Mouse (Mus musculus): Measurements from ENCODE around the gene Ptpdc1.

Ptpdc1 gene

DNA sequence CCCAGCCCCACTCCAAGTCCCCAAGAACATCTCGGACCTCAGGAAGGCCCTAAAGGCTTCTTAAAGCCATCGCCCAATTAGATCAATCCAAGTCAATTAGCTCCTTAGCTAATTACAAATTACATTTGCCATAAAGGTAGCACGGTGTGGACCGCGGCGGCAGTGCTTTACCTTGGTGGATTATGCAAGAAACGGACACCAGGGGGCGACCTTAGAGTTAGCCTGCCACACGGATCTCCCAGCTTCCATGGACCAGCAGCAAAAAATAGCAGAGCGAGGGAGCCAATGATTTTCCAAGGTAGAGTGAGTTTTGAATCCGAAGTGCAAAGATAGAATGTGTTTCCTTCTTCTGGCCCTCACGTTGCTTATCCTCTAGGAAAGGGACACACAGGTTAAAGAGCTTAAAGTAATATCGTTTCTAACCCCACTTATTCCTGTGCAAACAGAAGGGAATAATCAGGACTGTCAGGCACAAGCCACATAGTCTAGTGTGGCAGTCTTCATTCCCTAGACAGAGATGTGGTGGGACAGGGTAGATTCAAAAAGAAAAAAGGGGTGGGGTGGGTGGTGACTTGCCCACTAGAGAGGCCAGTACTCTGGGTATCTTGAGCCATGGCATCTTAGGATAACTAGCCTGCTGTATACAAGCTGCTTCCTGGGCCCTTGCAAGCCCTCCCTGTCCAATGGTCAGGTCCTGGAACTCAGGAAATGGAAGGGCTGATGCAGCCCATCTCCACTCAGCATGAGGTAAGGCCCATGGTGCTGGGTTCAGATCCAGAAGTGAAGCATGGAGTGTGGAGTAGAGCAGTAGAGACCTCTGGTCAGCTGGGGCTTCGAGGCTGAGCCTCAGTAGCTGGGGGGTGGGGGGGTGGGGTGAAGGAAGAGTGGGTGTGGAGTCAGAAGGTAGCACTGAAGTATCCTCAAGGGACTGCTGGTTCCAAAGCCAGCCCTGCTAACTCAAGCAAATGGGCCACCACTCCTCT, 28.6 kb upstream of the Ptpdc1 start:
- peak; percentile 58 for DNase-seq

DNA sequence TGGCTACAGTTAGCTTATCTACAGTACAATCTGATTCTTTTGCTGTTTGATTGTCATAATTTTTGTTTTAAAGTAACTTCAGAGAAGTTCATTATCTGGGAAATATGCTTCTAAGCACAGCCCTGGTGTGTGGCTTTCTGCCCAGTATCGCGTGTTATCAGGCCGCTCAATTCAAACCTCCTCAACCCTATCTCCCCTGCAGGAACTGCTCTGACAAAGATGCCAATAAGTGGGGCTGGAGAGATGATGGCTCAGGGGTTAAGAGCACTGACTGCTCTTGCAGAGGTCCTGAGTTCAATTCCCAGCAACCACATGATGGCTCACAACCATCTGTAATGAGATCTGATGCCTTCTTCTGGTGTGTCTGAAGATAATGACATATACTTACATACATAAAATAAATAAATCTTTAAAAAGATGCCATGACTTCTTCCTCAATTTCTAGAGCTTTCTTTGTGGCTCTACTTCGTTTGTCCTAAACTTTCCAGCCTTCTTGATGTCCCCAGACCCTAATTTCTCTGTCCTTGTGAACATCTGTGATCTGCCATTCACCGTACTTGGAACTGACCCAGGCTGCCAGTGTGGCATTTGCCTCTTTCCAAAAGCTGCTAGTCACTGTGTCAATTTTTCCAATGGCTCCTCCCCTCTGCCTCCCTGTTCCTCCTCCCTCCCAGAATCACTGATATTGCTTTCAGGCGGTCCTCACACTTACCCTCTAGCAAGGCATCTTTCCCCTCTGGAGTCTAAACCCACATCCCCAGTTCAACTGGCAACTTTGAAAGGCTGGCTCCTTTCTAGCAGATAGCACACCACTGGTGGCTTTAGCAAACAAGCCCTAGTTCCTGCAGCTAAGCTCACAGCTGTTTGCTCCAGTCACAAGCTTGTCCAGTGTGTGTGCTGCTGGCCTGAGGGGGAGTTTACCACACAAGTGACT, 25.9 kb upstream of the Ptpdc1 start:
- no peak for DNase-seq

DNA sequence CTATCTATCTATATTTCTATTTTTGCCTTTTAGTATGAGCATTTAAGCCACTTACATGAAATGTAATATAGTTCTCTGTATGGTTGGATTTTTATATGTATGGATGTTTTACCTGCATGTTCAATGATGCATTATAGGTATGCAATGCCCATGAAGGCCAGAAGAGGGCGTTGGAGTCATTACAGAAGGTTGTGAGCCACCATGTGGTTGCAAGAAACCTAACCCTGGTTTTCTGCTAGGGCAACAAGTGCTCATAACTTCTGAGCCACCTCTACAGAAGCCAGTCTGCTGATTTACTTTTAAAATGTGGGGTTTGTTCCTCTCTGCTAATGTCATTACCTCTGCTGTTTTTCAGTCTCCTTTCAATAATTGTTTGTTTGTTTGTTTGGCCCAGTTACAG, 25.2 kb upstream of the Ptpdc1 start:
- peak; percentile 23 for DNase-seq

DNA sequence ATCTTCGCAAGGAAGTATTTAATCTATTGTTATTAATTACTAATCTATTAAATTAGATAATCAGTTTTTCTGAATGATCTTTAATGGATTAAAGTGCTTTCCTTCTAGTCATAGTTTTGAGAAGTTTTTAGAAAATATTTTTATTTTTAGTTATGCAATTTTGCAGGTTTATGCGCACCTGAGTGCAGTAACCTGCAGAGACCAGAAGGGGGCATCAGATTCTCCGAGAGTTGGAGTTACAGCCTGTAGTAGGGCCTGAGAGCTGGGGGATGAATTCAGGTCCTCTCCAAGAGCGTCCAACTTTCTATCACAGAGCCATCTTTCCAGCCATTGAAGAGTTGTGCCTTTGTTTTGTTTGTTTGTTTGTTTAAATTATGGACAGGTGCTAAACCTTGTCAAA, 21.2 kb upstream of the Ptpdc1 start:
- no peak for DNase-seq

DNA sequence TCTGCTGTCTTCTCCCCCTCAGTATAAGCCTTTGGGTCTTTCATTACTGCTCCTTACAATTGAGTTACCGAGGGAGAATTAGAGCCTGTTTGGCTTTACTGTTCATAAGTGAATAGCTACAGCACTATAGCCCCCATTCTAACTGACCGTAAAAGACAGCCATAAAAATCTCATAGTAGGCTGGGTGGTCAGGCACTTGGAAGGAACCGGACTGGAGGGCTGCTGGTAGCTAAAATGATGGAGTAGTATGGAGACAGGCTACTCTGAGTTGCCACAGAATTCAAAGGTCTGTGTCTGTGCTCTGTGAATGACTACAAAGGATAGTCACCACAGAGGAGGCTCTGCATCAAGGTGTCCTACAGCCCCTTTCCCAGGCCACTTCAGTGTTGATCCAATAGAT, 18.5 kb upstream of the Ptpdc1 start:
- DNase-seq, result no peak

DNA sequence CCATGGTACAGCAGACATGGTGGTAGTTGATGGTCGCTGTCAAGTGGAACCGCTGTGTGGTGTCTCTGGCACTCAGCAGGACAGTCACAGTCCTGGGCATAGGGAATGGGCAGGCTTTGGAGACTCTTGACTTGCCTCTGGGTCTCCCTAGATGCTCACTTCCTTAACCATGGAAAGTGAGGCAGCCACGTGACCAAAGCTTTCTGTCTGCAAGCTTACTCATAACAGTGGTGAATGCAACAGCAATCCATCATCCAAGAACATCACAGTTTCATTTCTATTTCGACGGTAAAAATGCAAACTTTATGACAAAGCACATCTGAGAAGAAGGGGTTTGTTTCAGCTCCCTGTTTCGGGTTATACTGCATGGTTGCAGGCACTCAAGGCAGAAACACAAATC, 17.6 kb upstream of the Ptpdc1 start:
- DNase-seq, result no peak

DNA sequence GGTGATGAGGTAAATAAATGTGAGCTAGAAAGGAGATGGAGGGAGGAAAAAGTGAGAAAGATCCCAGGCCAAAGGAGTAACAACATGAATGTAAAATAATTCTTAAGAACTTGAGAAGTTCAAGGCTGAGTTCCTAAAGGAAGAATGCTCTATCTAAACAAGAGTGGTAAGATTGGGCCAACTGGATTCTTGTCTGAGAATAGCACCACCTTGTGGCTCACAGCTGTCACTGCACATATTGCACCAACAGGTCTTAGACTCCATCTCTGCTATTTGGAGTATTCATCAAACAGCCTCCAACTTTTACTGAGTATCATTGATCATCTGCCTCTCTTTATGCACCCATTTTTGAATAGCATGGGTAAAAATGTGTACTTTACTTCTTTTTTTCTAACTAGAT, 14.1 kb upstream of the Ptpdc1 start:
- DNase-seq, result peak; percentile 52

DNA sequence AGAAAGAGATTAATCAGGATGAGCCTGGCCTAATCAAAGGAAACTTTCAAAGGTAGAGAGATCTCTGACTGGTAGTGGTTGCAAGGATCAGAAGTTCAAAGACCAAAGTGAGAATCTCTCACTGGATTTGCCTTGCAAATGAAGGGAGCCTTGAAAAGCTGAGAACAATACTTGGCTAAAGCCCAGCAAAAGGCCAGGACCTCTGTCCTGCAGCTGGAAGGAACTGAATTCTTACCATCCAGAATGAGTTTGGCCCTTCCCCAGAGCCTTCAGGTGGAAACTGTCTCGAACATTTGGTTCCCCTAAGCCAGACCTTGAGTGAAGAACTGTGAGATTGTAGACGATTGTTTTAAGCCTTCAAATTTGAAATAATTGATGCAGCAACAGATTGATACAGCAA, 12.2 kb upstream of the Ptpdc1 start:
- DNase-seq, result no peak

DNA sequence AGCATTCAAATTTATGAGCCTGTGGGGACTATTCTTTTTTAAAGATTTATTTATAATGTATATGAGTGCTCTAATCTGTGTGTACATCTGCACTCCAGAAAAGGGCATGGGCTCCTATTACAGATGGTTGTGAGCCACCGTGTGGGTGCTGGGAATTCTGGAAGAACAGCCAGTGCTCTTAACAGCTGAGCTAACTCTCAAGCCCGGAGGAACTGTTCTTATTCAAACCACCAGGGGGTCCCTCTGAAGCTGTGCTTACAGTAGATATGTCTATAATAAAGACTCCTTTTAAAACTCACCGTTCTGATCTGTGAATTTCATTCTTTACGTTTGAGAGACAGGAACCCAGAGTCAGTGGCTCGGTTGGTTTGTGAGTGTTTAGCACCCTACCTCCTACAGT, 6.2 kb upstream of the Ptpdc1 start:
- no peak for DNase-seq

DNA sequence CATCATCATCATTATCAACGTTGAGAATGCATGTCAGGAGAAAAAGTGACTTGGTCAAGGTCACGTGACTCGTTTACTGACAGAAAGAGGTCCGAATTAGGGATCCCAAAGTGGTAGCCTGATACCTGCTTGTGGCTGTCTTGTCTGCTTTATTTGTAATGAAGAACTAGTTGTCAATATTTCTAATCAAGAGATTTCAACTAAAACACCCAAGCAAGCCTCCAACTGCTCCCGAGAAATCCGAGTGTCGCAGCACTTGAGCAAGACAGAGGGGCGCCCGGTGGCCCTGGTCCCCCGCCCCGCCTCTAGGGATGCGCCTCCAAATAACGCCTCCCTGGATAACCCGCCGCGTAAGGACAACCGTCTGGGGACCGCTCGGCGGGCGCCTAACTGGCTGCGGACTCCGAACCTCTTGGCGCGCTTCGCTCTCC, 481 bp downstream of the Ptpdc1 start:
- no peak for DNase-seq

DNA sequence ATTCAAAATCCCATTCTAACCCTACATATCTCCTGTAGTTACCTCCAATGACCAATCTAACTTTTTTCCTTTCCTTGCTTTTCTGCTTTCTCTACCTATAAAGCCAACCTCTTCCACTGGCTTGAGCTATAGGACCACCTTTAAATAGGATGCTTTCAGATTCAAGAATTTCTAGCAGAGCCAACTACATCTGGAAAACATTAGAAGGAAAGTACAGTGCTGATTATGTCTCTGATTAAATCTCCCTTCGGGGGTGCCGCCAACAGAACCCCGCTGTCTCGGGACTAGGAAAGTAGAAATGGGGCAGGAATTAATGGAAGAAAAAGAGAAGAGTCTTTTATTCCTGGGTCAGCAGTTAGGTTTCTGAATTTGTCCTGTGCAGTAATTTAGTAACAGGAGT, 6.6 kb downstream of the Ptpdc1 start:
- no peak for DNase-seq

DNA sequence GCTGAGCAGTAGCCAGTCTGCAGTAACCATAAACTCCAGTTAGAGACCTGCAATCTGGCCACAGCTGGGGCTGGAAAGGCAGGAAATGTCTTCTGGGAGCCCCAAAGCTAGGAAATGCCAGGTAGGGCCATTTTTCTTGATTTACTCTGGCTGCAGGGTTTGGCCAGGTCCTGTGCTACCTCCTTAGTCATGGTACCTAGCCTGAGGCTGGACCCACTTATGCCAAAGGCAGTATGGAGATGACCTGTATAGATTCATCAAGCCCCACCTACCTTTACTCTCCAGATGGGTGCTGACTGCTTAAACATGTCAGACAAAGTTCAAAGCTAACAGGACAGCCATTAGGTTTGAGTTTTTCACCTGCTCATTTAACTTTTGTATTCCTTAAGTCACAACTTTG, 7.7 kb downstream of the Ptpdc1 start:
- DNase-seq, result no peak

DNA sequence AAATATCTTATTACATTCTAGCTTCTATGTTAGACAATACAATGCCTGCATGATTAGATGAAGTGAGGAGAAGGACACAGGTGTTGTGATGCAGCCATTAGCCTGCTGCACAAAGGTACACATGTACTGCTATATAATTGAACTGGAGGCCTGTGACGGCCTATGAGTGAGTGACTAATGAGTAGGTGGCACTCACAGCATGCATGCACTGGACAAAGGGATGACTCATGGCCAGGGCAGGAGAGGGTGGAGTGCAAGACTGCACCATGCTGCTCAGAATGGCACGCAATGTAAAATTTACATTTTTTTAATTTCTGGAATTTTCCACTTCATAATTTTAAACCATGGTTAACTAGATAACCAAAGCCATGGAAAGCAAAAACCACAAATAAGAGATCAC, 10.9 kb downstream of the Ptpdc1 start:
- DNase-seq, result no peak

DNA sequence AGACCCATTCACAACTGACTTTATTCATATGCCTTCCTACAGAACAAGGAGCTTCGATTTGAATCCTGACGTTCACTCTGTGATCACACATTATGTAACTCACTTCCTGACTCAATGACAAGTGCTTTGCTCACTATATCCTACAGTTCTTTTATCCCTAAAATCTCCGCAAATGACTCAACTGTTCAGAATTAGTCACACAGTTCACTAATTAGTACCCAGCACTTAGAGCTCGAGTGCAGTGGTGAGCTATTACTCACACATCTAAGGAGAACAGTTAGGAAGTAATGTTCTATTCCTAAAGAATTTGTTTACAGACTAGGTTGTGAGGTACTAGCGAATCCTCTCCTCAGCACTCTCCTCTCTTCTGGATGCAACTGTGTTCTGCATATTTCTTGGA, 16.4 kb downstream of the Ptpdc1 start:
- no peak for DNase-seq

DNA sequence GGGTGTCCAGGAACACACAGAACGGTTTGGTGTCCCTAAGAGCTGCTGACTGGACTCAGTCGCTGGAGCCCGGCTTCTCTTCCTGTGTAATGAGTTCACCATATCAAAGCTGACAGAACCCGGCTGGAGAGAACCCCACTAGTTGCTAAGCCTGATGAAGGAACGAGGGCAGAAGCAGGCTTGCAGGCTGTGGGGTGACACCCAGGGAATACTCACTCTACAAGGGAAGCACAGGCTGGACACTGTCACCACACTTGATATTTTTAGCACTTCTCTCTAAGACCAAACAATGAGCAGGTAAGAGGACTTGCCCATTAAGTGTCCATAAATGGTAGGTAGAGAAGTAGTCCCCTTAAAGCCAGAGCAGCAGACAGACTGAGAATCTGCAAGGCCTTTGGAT, 20.9 kb downstream of the Ptpdc1 start:
- DNase-seq, result no peak

DNA sequence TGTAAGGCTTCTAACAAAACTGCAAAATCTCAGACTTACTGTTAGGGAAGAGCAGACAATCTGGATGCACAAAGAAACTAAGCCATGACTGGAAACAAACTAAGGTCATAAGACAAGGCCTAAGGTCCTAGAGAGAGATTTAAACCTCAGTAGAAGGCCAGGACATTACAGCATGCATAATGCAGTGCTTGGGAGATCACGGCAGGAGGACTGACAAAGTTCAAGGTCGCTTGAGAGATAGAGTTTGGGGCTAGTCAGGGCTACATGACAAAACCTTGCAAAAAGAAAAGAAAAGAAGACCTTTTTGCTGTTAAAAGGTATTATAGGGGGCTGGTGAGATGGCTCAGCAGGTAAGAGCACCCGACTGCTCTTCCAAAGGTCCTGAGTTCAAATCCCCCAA, 22.2 kb downstream of the Ptpdc1 start:
- no peak for DNase-seq

DNA sequence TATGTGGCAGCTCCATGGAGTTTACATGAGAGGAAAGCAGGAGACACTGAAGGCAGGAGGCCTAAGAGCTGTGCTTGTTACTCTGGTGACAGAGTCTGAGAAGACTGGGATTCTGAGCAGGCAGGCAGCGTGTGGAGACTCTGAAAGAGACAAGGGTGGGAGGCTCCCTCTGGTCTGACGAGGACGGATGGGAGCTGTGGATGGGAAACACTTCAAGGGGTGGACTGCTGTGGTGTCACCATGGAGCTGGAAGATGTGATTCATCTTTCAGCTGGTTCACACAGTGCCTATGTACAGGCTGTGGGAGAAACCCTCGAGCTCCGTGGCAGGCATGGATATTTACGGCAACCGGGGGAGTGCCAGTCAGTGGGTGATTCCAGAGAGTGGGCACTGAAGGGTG, 30.9 kb downstream of the Ptpdc1 start:
- no peak for DNase-seq

DNA sequence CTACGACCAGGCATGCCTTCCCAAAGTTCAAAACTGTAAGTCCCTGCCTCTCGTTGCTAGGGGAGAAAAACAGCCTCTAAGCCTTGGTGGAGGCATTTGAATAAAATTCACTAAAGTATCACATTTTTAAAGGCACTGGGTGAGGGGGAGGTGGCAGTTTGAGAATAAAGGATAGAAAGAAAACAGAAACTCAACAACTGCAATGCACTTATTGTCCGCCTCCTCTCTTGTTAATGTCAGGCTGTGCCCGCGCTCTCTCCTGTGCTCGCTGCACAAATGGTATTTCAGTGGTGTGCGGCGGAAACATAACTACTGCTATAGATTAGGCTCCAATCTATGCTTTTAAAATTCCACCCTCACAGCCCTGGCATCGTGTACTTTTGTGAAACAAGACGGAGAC, 31.4 kb downstream of the Ptpdc1 start:
- no peak for DNase-seq

DNA sequence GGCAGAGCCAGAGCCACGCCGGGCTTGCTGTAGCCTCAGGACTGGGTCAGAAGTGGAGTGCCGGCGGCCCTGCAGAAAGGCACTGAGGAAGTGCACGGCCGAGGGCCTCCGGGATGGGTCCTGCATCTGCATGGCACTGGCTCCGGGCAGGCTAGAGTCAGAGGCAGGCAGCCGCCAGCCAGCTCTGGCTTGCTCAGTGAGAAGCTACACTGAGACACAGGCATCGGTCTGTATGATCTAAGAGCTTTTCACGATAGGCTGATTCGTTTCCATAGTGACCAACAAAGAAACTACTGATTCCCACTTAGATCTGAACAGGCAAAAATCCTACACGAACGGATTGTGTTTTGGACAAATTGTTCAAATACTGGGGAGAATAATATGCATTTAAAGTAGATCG, 32.3 kb downstream of the Ptpdc1 start:
- no peak for DNase-seq

DNA sequence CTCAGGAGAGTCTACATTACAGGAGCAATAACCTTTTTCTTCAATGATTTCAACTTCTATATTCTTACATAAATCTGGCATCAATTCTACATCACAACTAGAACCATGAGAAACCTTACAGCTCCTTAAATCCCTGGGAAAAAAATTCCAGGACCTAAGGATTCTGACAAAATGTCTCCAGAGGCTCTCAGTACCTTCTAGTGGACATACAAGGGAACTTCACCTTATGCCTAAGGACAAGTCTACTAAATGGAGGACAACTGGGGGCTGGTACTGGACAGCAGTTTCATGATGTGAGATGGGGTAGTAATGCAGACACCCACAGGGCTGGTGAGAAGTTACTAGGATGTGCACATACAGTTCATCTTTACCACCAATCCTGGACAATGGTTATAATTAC, 34.7 kb downstream of the Ptpdc1 start:
- no peak for DNase-seq

DNA sequence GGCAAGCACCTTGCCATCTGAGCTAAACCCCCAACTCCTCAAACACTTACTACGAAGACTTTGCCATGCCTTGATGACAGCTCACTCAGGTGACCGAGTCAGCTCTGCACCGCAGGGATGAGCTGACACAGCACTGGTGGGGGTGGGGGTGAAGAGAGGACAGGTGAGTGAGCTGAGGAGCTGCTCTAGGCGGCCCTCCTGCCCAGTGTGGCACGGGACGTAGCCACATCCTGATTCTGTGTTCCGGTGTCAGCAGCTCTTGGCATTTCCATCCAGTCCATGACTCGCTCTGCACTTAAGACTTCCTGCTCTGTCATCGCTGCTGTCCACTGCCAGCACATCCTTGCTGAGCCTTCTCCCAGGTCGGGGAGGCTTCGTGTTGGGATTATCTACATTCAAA, 38.1 kb downstream of the Ptpdc1 start:
- no peak for DNase-seq

DNA sequence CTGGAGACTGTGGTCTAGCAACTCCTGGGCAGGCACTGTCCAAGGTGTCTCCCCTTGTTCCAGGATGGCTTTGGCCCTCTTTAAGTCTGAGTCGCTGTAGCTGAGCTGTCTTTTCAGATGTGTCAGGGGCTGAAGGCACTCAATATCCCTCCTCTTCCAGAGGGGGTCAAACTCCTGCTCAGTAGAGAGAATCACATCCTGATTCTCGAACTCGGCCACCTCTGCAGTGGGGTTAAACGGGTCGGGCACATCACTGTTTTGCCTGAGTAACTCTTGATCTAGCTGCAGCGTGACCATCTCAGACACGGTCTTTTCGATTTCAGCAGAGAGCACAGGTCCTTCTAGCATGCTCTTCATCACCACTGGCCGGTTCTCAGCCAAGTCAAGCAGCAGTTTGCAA, 39.0 kb downstream of the Ptpdc1 start:
- DNase-seq, result no peak

DNA sequence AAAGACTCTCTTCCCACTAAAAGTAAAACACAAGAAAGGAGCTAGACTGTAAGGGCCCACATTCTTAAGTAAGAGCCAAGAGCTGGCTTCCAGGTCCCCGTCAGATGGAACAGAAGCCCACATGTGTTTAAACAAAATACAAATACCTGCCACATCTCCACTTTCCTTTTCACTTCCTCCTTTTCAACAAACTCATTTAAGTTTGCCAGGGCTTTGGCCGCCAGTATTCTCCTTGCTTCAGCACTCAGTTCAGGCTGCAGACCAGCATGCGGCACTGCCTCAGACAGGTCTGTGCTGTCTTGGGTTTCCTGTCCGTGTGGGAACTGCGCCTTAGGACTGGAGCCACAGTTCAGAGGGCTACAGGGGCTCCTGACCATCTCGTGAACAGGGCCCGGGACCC, 39.7 kb downstream of the Ptpdc1 start:
- DNase-seq, result no peak

Measured in thymus, postnatal 25 days (tissue).